Mouse (Mus musculus): ENCODE results near the gene Arhgap22. TPM values are rescaled to one million over a fixed set of nuclear protein-coding genes. Genes with fewer than 3 reads are reported as not detected.

Gene Arhgap22
- polyA plus RNA-seq, 1 experiment from 2014 or later, result 0.94 TPM

GRCm38 (mm10) chr14:33208331-33208730 is 5.5 kb upstream of the Arhgap22 start:
- WGBS, result 40% methylated on average over 5 of the region's 5 CpGs
- no peak overlapping the region for H3K27ac ChIP-seq (ENCODE audit: low read depth, low read length)

GRCm38 (mm10) chr14:33210806-33211205 is 3.0 kb upstream of the Arhgap22 start:
- WGBS, result 83% methylated on average over 8 of the region's 8 CpGs
- ATAC-seq (ENCODE audit: low FRiP score), result no peak

More at GRCm38 (mm10) chr14:33208331-33208730, 5.5 kb upstream of the Arhgap22 start:
- DNase-seq (ENCODE audit: low spot score) (no peak), ATAC-seq (ENCODE audit: low FRiP score) (no peak)
- H3K4me1 ChIP-seq (replicated peaks; ENCODE audit: control insufficient read depth, insufficient read depth, low read length), result no peaks in the 10 kb centered on the region
- H3K4me2 ChIP-seq (replicated peaks; ENCODE audit: low read depth, low read length), result no peak overlapping the region
- no peak overlapping the region for H3K4me3 ChIP-seq (ENCODE audit: low read depth, low read length)
- no peaks in the 10 kb centered on the region for H3K36me3 ChIP-seq (ENCODE audit: control insufficient read depth, insufficient read depth, low read length)
- no peaks in the 10 kb centered on the region for H3K9me3 ChIP-seq (ENCODE audit: control insufficient read depth, low read length)
- no peak overlapping the region for H3K9ac ChIP-seq (ENCODE audit: low read depth, low read length)
- no peaks in the 10 kb centered on the region for H3K27me3 ChIP-seq (ENCODE audit: control insufficient read depth, insufficient read depth, low read length)

DNA sequence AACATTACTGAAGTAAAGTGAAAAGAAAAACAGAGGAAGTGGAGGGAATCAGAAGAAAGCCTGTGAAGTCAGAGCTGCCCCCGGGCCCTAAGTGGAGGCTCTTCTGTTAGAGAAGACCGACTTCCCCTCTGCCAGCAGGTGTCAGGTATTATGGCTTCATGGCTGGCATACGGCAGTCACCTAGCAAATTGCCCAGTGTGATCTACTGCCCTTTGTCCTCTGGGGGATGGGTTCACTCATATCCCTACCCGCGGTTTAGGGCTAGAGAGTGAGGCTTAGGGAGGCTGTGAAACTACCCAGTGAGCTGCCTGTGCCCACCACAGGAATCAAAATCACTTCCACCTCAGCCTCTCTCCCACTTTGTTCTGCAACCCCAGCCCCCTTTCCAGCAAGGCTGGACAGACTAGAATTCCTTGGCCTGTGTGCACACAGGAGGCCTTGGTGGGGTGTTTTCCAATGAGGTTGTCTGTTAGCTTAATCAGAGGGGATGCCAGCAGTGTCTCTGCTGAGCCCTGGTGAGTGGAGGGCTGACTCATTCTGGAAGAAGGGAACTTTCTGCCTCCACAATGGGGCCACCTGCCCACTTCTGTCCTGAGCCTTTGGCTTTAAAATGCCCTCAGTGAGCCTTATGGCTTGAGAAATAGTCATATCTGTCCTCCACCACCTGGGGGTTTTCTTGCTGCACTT is 1.4 kb upstream of the Arhgap22 start:
- Histone ChIP-seq H3K4me1 (replicated peaks; ENCODE audit: control insufficient read depth, insufficient read depth, low read length) (no peaks in the 10 kb centered on the region), H3K4me3 (ENCODE audit: low read depth, low read length) (no peak overlapping the region), H3K9me3 (ENCODE audit: control insufficient read depth, low read length) (no peaks in the 10 kb centered on the region), H3K36me3 (ENCODE audit: control insufficient read depth, insufficient read depth, low read length) (no peaks in the 10 kb centered on the region), H3K27ac (ENCODE audit: low read depth, low read length) (no peak overlapping the region), H3K4me2 (replicated peaks; ENCODE audit: low read depth, low read length) (no peak overlapping the region), H3K27me3 (ENCODE audit: control insufficient read depth, insufficient read depth, low read length) (no peaks in the 10 kb centered on the region), H3K9ac (ENCODE audit: low read depth, low read length) (no peak overlapping the region)
- WGBS, result 70% methylated on average over 5 of the region's 5 CpGs
- ATAC-seq (ENCODE audit: low FRiP score) (no peak), DNase-seq (ENCODE audit: low spot score) (no peak)

More at GRCm38 (mm10) chr14:33210806-33211205, 3.0 kb upstream of the Arhgap22 start:
- H3K9ac ChIP-seq (ENCODE audit: low read depth, low read length), result no peak overlapping the region
- H3K36me3 ChIP-seq (ENCODE audit: control insufficient read depth, insufficient read depth, low read length), result no peaks in the 10 kb centered on the region
- H3K9me3 ChIP-seq (ENCODE audit: control insufficient read depth, low read length), result no peaks in the 10 kb centered on the region
- H3K27me3 ChIP-seq (ENCODE audit: control insufficient read depth, insufficient read depth, low read length), result no peaks in the 10 kb centered on the region
- H3K4me1 ChIP-seq (replicated peaks; ENCODE audit: control insufficient read depth, insufficient read depth, low read length), result no peaks in the 10 kb centered on the region
- no peak overlapping the region for H3K27ac ChIP-seq (ENCODE audit: low read depth, low read length)
- no peak for DNase-seq (ENCODE audit: low spot score)
- no peak overlapping the region for H3K4me2 ChIP-seq (replicated peaks; ENCODE audit: low read depth, low read length)
- no peak overlapping the region for H3K4me3 ChIP-seq (ENCODE audit: low read depth, low read length)

DNA sequence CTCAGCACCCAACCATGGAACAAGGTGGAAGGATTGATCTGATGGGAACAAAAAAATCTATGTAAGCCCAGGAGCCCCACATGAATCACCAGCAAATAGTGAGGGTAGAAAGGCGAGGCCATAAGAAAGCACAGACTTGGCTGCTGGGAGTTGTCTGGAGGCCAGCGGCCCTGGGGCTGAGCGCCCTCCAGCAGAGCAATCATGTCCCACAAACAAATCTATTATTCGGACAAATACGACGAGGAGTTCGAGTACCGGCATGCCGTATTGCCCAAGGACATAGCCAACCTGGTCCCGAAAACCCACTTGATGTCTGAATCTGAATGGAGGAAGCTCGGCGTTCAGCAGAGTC is 892 bp upstream of the Arhgap22 start:
- Histone ChIP-seq H3K27ac (ENCODE audit: low read depth, low read length) (no peak overlapping the region), H3K4me3 (ENCODE audit: low read depth, low read length) (no peak overlapping the region), H3K4me2 (replicated peaks; ENCODE audit: low read depth, low read length) (no peak overlapping the region), H3K9ac (ENCODE audit: low read depth, low read length) (no peak overlapping the region), H3K4me1 (replicated peaks; ENCODE audit: control insufficient read depth, insufficient read depth, low read length) (no peaks in the 10 kb centered on the region), H3K27me3 (ENCODE audit: control insufficient read depth, insufficient read depth, low read length) (no peaks in the 10 kb centered on the region), H3K9me3 (ENCODE audit: control insufficient read depth, low read length) (no peaks in the 10 kb centered on the region), H3K36me3 (ENCODE audit: control insufficient read depth, insufficient read depth, low read length) (no peaks in the 10 kb centered on the region)
- DNase-seq (ENCODE audit: low spot score) (no peak), ATAC-seq (ENCODE audit: low FRiP score) (no peak)
- 89% methylated on average over 12 of the region's 12 CpGs for WGBS

DNA sequence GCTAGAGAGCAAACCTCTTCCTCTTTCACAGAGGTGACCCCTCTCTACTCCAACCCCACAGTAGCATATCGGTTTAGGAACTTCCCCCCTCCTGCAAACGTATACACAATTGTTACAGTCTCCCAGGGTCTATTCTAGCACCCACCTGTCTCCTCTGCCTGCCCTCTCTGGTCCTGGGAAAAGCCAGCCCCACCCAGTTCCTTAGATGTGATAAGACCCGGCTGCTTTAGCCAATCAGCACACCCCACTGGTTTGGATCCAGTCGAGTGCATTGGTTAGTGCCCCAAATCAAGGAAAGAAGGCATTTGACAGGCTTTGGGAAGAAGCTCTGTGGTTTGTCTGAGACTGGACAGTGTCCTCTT is 922 bp downstream of the Arhgap22 start:
- no peak overlapping the region for H3K4me2 ChIP-seq (replicated peaks; ENCODE audit: low read depth, low read length)
- 29% methylated on average over 4 of the region's 4 CpGs for WGBS
- H3K4me1 ChIP-seq (replicated peaks; ENCODE audit: control insufficient read depth, insufficient read depth, low read length), result no peaks in the 10 kb centered on the region
- no peaks in the 10 kb centered on the region for H3K27me3 ChIP-seq (ENCODE audit: control insufficient read depth, insufficient read depth, low read length)
- DNase-seq (ENCODE audit: low spot score) (no peak), ATAC-seq (ENCODE audit: low FRiP score) (no peak)
- H3K27ac ChIP-seq (ENCODE audit: low read depth, low read length), result no peak overlapping the region
- H3K9ac ChIP-seq (ENCODE audit: low read depth, low read length), result no peak overlapping the region
- H3K9me3 ChIP-seq (ENCODE audit: control insufficient read depth, low read length), result no peaks in the 10 kb centered on the region
- H3K36me3 ChIP-seq (ENCODE audit: control insufficient read depth, insufficient read depth, low read length), result no peaks in the 10 kb centered on the region
- no peak overlapping the region for H3K4me3 ChIP-seq (ENCODE audit: low read depth, low read length)

DNA sequence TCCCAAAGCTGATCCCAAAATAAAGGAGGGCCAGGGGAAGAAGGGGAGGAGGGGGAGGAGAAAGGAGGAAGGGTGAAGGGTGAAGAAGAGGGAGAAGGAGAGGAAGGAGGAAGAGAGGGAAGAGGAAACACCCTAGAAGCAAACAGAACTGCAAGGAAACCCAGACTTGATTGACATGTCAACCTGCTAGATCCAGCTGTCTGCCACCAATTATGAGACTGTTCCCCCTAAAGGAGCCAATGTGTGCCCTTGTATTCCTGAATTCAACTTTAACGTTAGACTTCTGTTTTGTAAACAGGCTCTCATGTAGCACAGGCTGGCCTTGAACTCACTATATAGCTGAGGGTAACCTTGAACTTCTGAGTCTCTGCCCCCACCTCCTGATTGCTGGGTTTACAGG is 1.3 kb downstream of the Arhgap22 start:
- no peak overlapping the region for H3K9ac ChIP-seq (ENCODE audit: low read depth, low read length)
- ATAC-seq (ENCODE audit: low FRiP score) (no peak), DNase-seq (ENCODE audit: low spot score) (no peak)
- no peaks in the 10 kb centered on the region for H3K36me3 ChIP-seq (ENCODE audit: control insufficient read depth, insufficient read depth, low read length)
- H3K27me3 ChIP-seq (ENCODE audit: control insufficient read depth, insufficient read depth, low read length), result no peaks in the 10 kb centered on the region
- no peak overlapping the region for H3K27ac ChIP-seq (ENCODE audit: low read depth, low read length)
- no peaks in the 10 kb centered on the region for H3K9me3 ChIP-seq (ENCODE audit: control insufficient read depth, low read length)
- no peaks in the 10 kb centered on the region for H3K4me1 ChIP-seq (replicated peaks; ENCODE audit: control insufficient read depth, insufficient read depth, low read length)
- 74% methylated on average over 1 of the region's 1 CpGs for WGBS
- H3K4me3 ChIP-seq (ENCODE audit: low read depth, low read length), result no peak overlapping the region
- no peak overlapping the region for H3K4me2 ChIP-seq (replicated peaks; ENCODE audit: low read depth, low read length)

DNA sequence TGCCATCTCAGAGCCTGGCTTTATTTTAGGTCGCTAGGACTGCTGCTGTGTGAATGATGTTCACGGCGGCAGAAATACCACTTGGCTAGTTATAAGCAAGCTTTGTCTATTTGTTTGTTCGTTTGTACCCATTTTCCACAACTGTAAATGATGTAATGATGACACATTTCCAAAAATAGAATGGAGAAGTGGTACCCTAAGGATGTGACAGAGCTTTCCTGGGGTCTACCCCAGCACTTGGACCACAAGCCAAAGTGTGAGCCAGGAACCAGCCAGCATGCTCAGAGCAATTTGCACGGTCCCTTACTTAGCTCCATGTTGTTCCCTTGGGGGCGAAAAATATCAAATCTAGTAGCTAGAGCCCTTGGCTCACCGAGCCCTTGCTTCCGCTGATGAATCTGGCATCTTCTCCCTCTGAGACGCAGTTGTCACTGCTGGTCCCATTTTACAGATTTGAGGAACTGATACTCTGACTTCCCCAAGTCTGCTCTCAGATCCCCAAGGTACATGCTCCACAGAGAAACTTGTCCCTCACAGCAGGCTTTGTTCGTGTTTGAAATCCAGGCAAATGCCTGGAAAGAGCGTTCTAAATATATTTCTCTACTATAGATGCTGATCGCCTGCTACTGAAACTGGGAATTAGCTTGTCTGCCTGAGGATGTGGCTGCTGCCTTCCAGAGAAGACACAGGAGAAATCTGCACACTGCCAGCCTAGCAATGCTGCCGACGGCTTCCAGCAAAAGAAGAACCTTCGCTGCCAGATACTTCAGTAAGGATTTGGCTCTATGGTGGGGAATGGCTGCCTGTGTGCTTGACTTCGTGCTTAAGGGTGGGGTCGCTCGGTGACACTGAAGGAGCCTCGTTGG is 2.8 kb downstream of the Arhgap22 start:
- Histone ChIP-seq H3K27ac (ENCODE audit: low read depth, low read length) (no peak overlapping the region), H3K4me1 (replicated peaks; ENCODE audit: control insufficient read depth, insufficient read depth, low read length) (no peaks in the 10 kb centered on the region), H3K27me3 (ENCODE audit: control insufficient read depth, insufficient read depth, low read length) (no peaks in the 10 kb centered on the region), H3K4me3 (ENCODE audit: low read depth, low read length) (no peak overlapping the region), H3K9ac (ENCODE audit: low read depth, low read length) (no peak overlapping the region), H3K36me3 (ENCODE audit: control insufficient read depth, insufficient read depth, low read length) (no peaks in the 10 kb centered on the region), H3K4me2 (replicated peaks; ENCODE audit: low read depth, low read length) (no peak overlapping the region), H3K9me3 (ENCODE audit: control insufficient read depth, low read length) (no peaks in the 10 kb centered on the region)
- ATAC-seq (ENCODE audit: low FRiP score) (no peak), DNase-seq (ENCODE audit: low spot score) (no peak)
- WGBS, result 87% methylated on average over 19 of the region's 19 CpGs

DNA sequence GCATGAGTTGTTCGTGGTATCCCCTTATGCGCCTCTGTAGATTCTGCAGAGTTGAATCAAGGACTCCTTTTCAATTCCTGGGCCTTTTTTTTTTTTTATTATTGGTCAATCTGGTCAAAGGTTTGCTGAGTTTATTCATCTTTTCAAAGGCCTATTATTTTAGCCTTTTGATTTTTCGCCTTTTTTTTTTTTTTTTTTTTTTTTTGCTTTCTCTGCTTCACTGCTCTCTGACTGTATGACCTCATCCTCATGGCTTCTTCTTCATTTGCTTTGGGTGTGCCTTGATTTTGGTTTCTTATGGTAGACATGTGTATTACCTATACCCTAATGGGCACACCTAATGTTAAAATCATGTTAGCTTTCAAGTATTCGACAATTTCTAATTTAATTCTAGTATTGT is 11.4 kb downstream of the Arhgap22 start:
- Histone ChIP-seq H3K27ac (ENCODE audit: low read depth, low read length) (no peak overlapping the region), H3K9me3 (ENCODE audit: control insufficient read depth, low read length) (no peaks in the 10 kb centered on the region), H3K4me3 (ENCODE audit: low read depth, low read length) (no peak overlapping the region), H3K36me3 (ENCODE audit: control insufficient read depth, insufficient read depth, low read length) (no peaks in the 10 kb centered on the region), H3K4me2 (replicated peaks; ENCODE audit: low read depth, low read length) (no peak overlapping the region), H3K4me1 (replicated peaks; ENCODE audit: control insufficient read depth, insufficient read depth, low read length) (no peaks in the 10 kb centered on the region), H3K27me3 (ENCODE audit: control insufficient read depth, insufficient read depth, low read length) (no peaks in the 10 kb centered on the region), H3K9ac (ENCODE audit: low read depth, low read length) (no peak overlapping the region)
- ATAC-seq (ENCODE audit: low FRiP score) (no peak), DNase-seq (ENCODE audit: low spot score) (no peak)
- WGBS, result 95% methylated on average over 4 of the region's 4 CpGs

DNA sequence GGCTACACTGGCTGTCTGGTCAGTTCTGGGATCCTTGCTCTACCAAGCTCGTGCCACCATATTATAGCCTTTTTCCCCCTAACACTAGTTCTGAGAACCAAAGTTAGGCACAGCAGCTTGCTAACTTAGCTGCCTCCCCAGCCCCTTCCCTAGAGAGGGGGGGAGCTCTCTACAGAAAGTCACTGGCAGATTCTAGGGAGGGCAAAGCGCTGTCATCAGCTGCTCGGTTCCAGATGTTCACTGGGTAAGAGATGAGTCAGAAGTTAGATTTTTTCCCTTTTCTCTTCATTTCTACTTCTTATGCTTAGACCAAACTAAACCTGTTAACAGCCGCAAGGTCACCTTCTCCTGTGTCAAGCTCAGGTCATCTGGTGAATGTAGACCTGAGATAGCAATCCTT is 16.8 kb downstream of the Arhgap22 start:
- Histone ChIP-seq H3K4me3 (ENCODE audit: low read depth, low read length) (no peak overlapping the region), H3K36me3 (ENCODE audit: control insufficient read depth, insufficient read depth, low read length) (no peaks in the 10 kb centered on the region), H3K9ac (ENCODE audit: low read depth, low read length) (no peak overlapping the region), H3K27me3 (ENCODE audit: control insufficient read depth, insufficient read depth, low read length) (no peaks in the 10 kb centered on the region), H3K4me2 (replicated peaks; ENCODE audit: low read depth, low read length) (no peak overlapping the region), H3K9me3 (ENCODE audit: control insufficient read depth, low read length) (no peaks in the 10 kb centered on the region), H3K4me1 (replicated peaks; ENCODE audit: control insufficient read depth, insufficient read depth, low read length) (no peaks in the 10 kb centered on the region), H3K27ac (ENCODE audit: low read depth, low read length) (no peak overlapping the region)
- ATAC-seq (ENCODE audit: low FRiP score), result no peak
- DNase-seq (ENCODE audit: low spot score), result no peak
- 80% methylated on average over 4 of the region's 4 CpGs for WGBS
